Mouse (Mus musculus) heart, embryonic 10.5 days (tissue): ENCODE measurements around the gene Zfp3. TPM values are rescaled to one million over a fixed set of nuclear protein-coding genes. Genes with fewer than 3 reads are reported as not detected.

Source experiments
- DNase-seq: peaks from one replicate; pipeline ENCODE4 v3.0.0-alpha.2; 2017; ENCODE audit warnings: low spot score
- H3K27ac ChIP-seq: fragments of 300-500 bp; sonication (generic); 2 replicates; pipeline ENCODE4 v1.5.1; 2016; ENCODE audit warnings: mild to moderate bottlenecking
- H3K27me3 ChIP-seq: fragments of 300-500 bp; sonication (generic); 2 replicates; pipeline ENCODE4 v1.6.1; 2016; ENCODE audit warnings: mild to moderate bottlenecking; ENCODE audit not compliant: poor library complexity, insufficient read depth, severe bottlenecking
- H3K36me3 ChIP-seq: fragments of 300-500 bp; sonication (generic); 2 replicates; pipeline ENCODE4 v1.6.1; 2016; ENCODE audit warnings: mild to moderate bottlenecking, moderate library complexity
- H3K4me1 ChIP-seq: fragments of 300-500 bp; sonication (generic); 2 replicates; pipeline ENCODE4 v1.6.1; 2016; ENCODE audit warnings: mild to moderate bottlenecking
- H3K4me3 ChIP-seq: fragments of 300-500 bp; sonication (generic); 2 replicates; pipeline ENCODE4 v1.5.1; 2016; ENCODE audit warnings: mild to moderate bottlenecking, moderate library complexity
- H3K9me3 ChIP-seq: fragments of 300-500 bp; sonication (generic); 2 replicates; pipeline ENCODE4 v1.6.1; 2016; ENCODE audit warnings: mild to moderate bottlenecking, moderate library complexity
- WGBS: fragments of 180-500 bp; shearing (Covaris S2); methylation state at CpG from one replicate; pipeline ENCODE4 v1.1.7; 2016; 5-methylcytosine and 5-hydroxymethylcytosine counted together
- polyA plus RNA-seq: library from polyadenylated mRNA; unstranded; fragments of >200 nt; fragmentation: Nextera tagmentation; extraction: Ambion mirVana; gene quantifications from 2 replicates; pipeline ENCODE4 v1.2.1, GENCODE M21; 2016

The Zfp3 gene
- 7.6 and 8.9 TPM in 2 replicates for polyA plus RNA-seq

GRCm38 (mm10) chr11:70763936-70764808, at the start of gene Zfp3:
Zfp3 (plus strand) TSS chr11:70764209.
- WGBS = under 1% methylated on average over 78 of the region's 78 CpGs
- Histone ChIP-seq H3K27me3 (no peaks in the 10 kb centered on the region), H3K36me3 (peaks cover 10% of the 10 kb centered on the region; the same call in 1 of the 2 replicates), H3K27ac (peak within 1 kb of the TSS; percentile 92), H3K4me3 (peak within 1 kb of the TSS; percentile 76), H3K4me1 (peaks cover 9% of the 10 kb centered on the region; the same call in 1 of the 2 replicates), H3K9me3 (no peaks in the 10 kb centered on the region)
- DNase-seq = peak; percentile 89

DNA sequence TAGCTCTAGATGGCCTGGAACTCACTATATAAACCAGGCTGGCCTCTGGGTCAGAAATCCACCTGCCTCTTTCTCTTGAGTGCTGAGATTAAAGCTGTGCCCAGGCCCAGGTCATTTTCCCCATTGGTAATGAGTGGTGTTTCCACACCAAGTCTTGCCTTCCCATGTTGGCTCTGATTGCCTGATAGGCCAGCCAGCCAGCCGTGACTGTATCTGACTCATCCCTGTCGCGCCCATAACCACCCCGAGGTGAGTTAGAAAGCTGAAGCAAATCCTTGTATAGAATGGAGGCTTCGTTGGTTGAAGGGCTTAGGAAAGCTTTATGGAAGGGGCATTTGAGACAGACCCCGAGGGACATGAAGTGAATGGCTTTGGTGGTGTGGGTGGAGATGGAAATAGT, 48.2 kb upstream of the Zfp3 start:
- Histone ChIP-seq H3K36me3 (peaks cover 86% of the 10 kb centered on the region), H3K9me3 (no peaks in the 10 kb centered on the region), H3K4me3 (no peak overlapping the region), H3K27ac (no peak overlapping the region), H3K4me1 (no peaks in the 10 kb centered on the region), H3K27me3 (no peaks in the 10 kb centered on the region)
- DNase-seq = no peak
- WGBS = 81% methylated on average over 6 of the region's 6 CpGs

DNA sequence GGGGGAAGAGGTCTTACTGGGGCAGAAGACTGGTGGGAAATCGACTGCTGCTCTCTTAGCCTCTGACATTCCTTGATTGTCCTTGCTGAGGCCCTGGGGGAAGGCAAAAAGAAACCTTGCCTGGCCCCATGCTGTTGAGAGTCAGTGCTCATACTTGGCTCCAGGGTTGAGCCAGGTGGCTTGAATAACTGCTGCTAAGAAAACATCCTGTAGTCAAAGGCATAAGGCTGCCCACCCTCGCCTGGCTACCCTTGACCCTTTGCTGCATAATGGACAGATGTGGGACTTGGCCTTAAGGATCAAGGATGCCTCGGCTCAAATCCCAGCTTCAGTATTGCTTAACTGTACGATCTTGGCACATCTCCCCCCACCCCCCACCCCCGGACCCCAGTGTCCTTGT, 45.5 kb upstream of the Zfp3 start:
- Histone ChIP-seq H3K27me3 (no peaks in the 10 kb centered on the region), H3K27ac (no peak overlapping the region), H3K36me3 (peaks cover 90% of the 10 kb centered on the region), H3K9me3 (no peaks in the 10 kb centered on the region), H3K4me1 (no peaks in the 10 kb centered on the region), H3K4me3 (no peak overlapping the region)
- 72% methylated on average over 5 of the region's 5 CpGs for WGBS
- DNase-seq = no peak

DNA sequence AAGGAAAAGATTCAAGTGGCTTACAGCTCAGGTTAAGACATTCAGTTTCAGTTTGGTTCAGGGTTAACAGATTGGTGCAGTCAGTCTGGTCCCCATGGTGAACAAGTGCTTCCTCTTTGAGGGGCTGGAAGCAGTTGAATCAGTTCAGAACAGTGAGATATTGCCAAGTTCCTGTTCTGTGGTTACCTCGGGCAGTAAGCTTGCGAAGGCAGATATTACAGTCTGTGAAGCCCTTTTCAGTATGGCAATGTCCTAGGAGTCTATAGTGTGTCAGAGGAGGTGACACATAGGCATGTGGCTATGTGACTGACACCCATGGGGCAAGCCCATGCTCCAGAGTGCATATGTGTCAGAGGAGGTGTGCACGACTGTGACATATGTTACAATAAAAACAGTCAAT, 43.4 kb upstream of the Zfp3 start:
- H3K27me3 ChIP-seq = no peaks in the 10 kb centered on the region
- no peak for DNase-seq
- no peak overlapping the region for H3K4me3 ChIP-seq
- H3K9me3 ChIP-seq = no peaks in the 10 kb centered on the region
- peaks cover 99% of the 10 kb centered on the region for H3K36me3 ChIP-seq
- H3K27ac ChIP-seq = no peak overlapping the region
- 88% methylated on average over 3 of the region's 3 CpGs for WGBS
- no peaks in the 10 kb centered on the region for H3K4me1 ChIP-seq

DNA sequence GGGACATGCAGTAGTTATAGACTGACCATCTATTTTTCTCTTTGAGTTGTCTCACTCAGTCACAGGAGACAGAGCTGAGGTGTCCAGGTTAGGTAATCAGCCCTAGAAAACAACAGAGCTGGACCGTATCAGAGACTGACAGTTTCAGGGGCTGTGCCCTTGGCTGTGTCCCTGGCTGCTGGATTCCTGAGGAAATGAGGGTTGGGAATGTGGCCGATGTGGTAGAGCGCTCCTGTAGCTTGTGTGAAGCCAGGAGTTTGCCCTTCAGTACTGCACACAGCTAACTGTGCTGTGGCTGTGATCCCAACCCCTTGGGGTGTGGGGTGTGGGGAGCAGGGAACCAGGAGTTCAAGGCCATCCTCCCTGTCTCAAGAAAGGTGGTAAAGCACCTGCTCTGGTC, 42.9 kb upstream of the Zfp3 start:
- Histone ChIP-seq H3K27ac (no peak overlapping the region), H3K36me3 (peaks cover 100% of the 10 kb centered on the region), H3K4me1 (no peaks in the 10 kb centered on the region; the same call in 1 of the 2 replicates), H3K9me3 (no peaks in the 10 kb centered on the region), H3K4me3 (no peak overlapping the region), H3K27me3 (no peaks in the 10 kb centered on the region)
- 83% methylated on average over 3 of the region's 3 CpGs for WGBS
- DNase-seq = no peak

DNA sequence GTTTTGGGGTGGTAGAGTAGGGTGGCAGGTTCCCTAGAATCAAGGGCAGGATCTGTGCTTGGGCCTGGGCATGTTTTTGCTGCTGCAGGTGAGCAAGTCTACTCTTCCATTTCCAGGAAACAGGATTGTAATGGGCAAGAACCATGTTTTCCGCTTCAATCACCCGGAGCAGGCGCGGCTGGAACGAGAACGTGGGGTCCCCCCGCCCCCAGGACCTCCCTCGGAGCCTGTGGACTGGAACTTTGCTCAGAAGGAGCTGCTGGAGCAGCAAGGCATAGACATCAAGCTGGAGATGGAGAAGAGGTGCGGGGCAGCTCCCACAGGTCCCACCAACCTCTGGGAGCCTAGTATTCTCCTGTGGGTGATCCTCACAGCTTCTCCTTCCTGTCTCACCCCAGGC, 39.3 kb upstream of the Zfp3 start:
- Histone ChIP-seq H3K4me3 (no peak overlapping the region), H3K27me3 (no peaks in the 10 kb centered on the region), H3K36me3 (peaks cover 98% of the 10 kb centered on the region), H3K9me3 (no peaks in the 10 kb centered on the region), H3K4me1 (peaks cover 3% of the 10 kb centered on the region; the same call in 1 of the 2 replicates), H3K27ac (no peak overlapping the region)
- WGBS = 92% methylated on average over 9 of the region's 9 CpGs
- no peak for DNase-seq

GRCm38 (mm10) chr11:70726585-70726984, 37.4 kb upstream of the Zfp3 start:
- H3K4me3 ChIP-seq = no peak overlapping the region
- H3K4me1 ChIP-seq = peaks cover 3% of the 10 kb centered on the region; the same call in 1 of the 2 replicates
- no peak for DNase-seq
- H3K27ac ChIP-seq = no peak overlapping the region
- peaks cover 80% of the 10 kb centered on the region for H3K36me3 ChIP-seq
- H3K27me3 ChIP-seq = no peaks in the 10 kb centered on the region
- 90% methylated on average over 2 of the region's 2 CpGs for WGBS
- H3K9me3 ChIP-seq = no peaks in the 10 kb centered on the region

- 78% methylated on average over 5 of the region's 5 CpGs for WGBS
- no peak for DNase-seq
- no peaks in the 10 kb centered on the region for H3K9me3 ChIP-seq
- H3K27me3 ChIP-seq = no peaks in the 10 kb centered on the region
- H3K4me3 ChIP-seq = no peak overlapping the region
- H3K36me3 ChIP-seq = peaks cover 72% of the 10 kb centered on the region
- no peak overlapping the region for H3K27ac ChIP-seq
- peaks cover 3% of the 10 kb centered on the region; the same call in 1 of the 2 replicates for H3K4me1 ChIP-seq
Measured at GRCm38 (mm10) chr11:70727385-70727784, 36.6 kb upstream of the Zfp3 start.

GRCm38 (mm10) chr11:70730427-70731038, 33.5 kb upstream of the Zfp3 start:
- peaks cover 40% of the 10 kb centered on the region for H3K36me3 ChIP-seq
- no peak overlapping the region for H3K27ac ChIP-seq
- WGBS = 81% methylated on average over 9 of the region's 9 CpGs
- H3K4me1 ChIP-seq = peaks cover 13% of the 10 kb centered on the region; the same call in 1 of the 2 replicates
- H3K27me3 ChIP-seq = no peaks in the 10 kb centered on the region
- no peaks in the 10 kb centered on the region for H3K9me3 ChIP-seq
- no peak for DNase-seq
- no peak overlapping the region for H3K4me3 ChIP-seq

DNA sequence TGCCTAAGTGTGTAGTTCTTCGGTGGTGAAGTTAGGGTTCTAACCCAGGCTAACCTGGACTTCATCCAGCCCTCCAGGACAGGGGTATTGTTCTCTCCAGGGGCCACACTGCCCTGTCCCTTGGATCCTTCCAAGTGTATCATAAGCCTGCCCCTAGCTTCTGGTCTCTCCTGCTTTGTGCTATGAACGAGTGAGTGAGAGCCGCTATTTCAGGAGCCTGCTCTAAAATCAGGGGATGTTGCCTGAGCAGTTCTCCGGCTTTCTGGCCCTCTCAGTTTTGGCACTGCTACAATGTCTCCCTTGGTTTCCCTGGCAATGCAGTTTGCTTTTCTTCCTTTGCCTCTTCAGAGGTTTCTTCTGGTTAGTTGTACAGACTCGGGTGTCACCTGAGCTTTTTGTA, 32.8 kb upstream of the Zfp3 start:
- no peak overlapping the region for H3K4me3 ChIP-seq
- peaks cover 15% of the 10 kb centered on the region for H3K4me1 ChIP-seq
- no peaks in the 10 kb centered on the region for H3K27me3 ChIP-seq
- H3K27ac ChIP-seq = no peak overlapping the region
- H3K9me3 ChIP-seq = no peaks in the 10 kb centered on the region
- H3K36me3 ChIP-seq = peaks cover 34% of the 10 kb centered on the region
- WGBS = 67% methylated on average over 5 of the region's 5 CpGs
- DNase-seq = no peak

DNA sequence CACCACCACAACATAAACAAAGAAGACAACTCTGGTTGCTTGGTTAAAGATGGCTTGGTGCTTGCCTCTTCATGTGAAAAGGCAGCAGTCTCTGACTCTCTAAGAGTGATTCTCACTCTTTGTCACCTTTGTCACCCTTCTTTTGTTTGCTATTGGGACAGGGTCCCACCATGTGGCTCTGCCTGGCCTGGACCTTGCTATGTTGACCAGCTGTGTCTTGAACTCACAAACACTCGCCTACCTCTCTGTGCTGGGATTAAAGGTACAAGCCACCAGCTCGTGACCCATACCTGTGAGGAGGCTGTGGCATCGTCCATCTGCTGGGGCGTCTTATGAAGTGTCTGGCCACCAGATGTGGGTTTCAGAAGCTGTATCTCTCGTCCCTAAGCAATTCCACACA, 30.8 kb upstream of the Zfp3 start:
- Histone ChIP-seq H3K4me1 (peaks cover 17% of the 10 kb centered on the region), H3K27ac (no peak overlapping the region), H3K27me3 (no peaks in the 10 kb centered on the region), H3K36me3 (peaks cover 13% of the 10 kb centered on the region), H3K4me3 (no peak overlapping the region), H3K9me3 (no peaks in the 10 kb centered on the region)
- 63% methylated on average over 5 of the region's 5 CpGs for WGBS
- no peak for DNase-seq

DNA sequence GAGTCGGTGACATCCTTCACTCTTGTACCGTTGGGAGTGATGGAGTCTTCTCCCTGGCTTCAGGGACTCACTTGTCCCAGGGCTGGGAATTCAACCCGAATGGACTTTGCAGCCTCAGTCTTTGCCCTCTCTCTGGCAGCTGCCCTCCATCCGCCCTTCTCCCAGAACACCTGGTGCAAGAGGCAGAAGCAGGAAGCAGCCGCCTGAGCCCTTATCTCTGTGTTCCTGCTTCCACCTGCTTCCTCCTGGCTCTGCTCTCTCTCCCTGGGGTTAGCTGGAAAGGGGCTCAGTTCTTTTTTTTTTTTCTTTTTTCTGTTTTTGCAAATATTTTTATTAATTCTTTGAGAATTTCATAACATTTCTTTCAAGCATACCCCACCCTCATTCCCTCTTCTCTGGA, 26.3 kb upstream of the Zfp3 start:
- Histone ChIP-seq H3K27me3 (no peaks in the 10 kb centered on the region), H3K9me3 (no peaks in the 10 kb centered on the region), H3K27ac (no peak overlapping the region), H3K36me3 (no peaks in the 10 kb centered on the region), H3K4me3 (no peak overlapping the region), H3K4me1 (peaks cover 15% of the 10 kb centered on the region)
- WGBS = 51% methylated on average over 5 of the region's 5 CpGs
- no peak for DNase-seq

GRCm38 (mm10) chr11:70741603-70742002, 22.4 kb upstream of the Zfp3 start:
- Histone ChIP-seq H3K9me3 (no peaks in the 10 kb centered on the region), H3K27ac (no peak overlapping the region), H3K4me3 (no peak overlapping the region), H3K27me3 (no peaks in the 10 kb centered on the region), H3K4me1 (no peaks in the 10 kb centered on the region; the same call in 1 of the 2 replicates), H3K36me3 (no peaks in the 10 kb centered on the region)
- 88% methylated on average over 3 of the region's 3 CpGs for WGBS
- DNase-seq = no peak
